24 mouse cellular contexts compared by ENCODE assay signal in genomic region chr2:47053689-47054088, GRCm38 (mm10).
DNase-seq lines count a peak whose midpoint lies in the region; ATAC-seq and TF ChIP-seq lines count a peak whose summit lies in the region.
"Had no signal": no experiment of that assay in that cellular context is flagged by ENCODE, and none has a peak within 500 bp of the region (broad histone marks: within the 10 kb centered on the region; RNA-seq: fewer than 3 reads in every experiment).

No protein-coding gene starts in this region.

- no peak overlapping the region for H3K27ac ChIP-seq in kidney, postnatal 0 days
- H3K27ac ChIP-seq: heart, embryonic 10.5 days; hindbrain, embryonic 15.5 days; intestine, embryonic 15.5 days; liver, embryonic 15.5 days; macrophage; midbrain, embryonic 10.5 days; neural tube, embryonic 15.5 days had no signal

- no peak overlapping the region for H3K4me2 ChIP-seq in kidney, postnatal 0 days (ENCODE audit: low read length)
- H3K4me2 ChIP-seq: hindbrain, embryonic 15.5 days; intestine, embryonic 15.5 days; liver, embryonic 15.5 days; neural tube, embryonic 15.5 days had no signal

- H3K27me3 ChIP-seq in kidney, postnatal 0 days (ENCODE audit: insufficient read depth, low read length) = no peaks in the 10 kb centered on the region
- H3K27me3 ChIP-seq: hindbrain, embryonic 15.5 days; intestine, embryonic 15.5 days; liver, embryonic 15.5 days; neural tube, embryonic 15.5 days had no signal

- DNase-seq in embryo, embryonic 11 days = peak; percentile 2
- DNase-seq in embryo, embryonic 9.5 days (ENCODE audit: extremely low spot score) = no peak
- peak; percentile 27 for DNase-seq in kidney, postnatal 0 days (ENCODE audit: low spot score)
- DNase-seq in kidney, adult 11 months = no peak
- peak; percentile 3 for DNase-seq in 3T3-L1 (ENCODE audit: low read depth, low spot score)
- peak; percentile 5 for DNase-seq in brain, adult 2 months (ENCODE audit: low read depth, low spot score)
- no peak for DNase-seq in yolk sac, embryonic 10.5 days (ENCODE audit: low spot score)
- DNase-seq: adrenal gland, postnatal 25 days; cerebellum, adult 18-20 months; cerebellum, postnatal 14 days; heart, postnatal 4 days; kidney, adult 9 months; kidney, postnatal 25 days; right cerebral cortex, adult 18-20 months; right cerebral cortex, postnatal 4 days; thymus, postnatal 25 days had no signal

- H3K9ac ChIP-seq in kidney, postnatal 0 days (ENCODE audit: low read depth, low read length) = no peak overlapping the region
- H3K9ac ChIP-seq: hindbrain, embryonic 15.5 days; intestine, embryonic 15.5 days; liver, embryonic 15.5 days; neural tube, embryonic 15.5 days had no signal

- WGBS in kidney, postnatal 0 days = 94% methylated on average over 3 of the region's 3 CpGs

- no peak for ATAC-seq in kidney, postnatal 0 days (replicated peaks; ENCODE audit: low FRiP score, low read depth)
- ATAC-seq: intestine, embryonic 15.5 days had no signal

- H3K9me3 ChIP-seq in kidney, postnatal 0 days (replicated peaks; ENCODE audit: low read length) = no peaks in the 10 kb centered on the region
- H3K9me3 ChIP-seq: G1E; heart, embryonic 10.5 days; hindbrain, embryonic 15.5 days; intestine, embryonic 15.5 days; liver, embryonic 15.5 days; midbrain, embryonic 10.5 days; neural tube, embryonic 15.5 days had no signal

- no peaks in the 10 kb centered on the region for H3K36me3 ChIP-seq in kidney, postnatal 0 days (ENCODE audit: insufficient read depth, low read length)
- H3K36me3 ChIP-seq: G1E; heart, embryonic 10.5 days; hindbrain, embryonic 15.5 days; intestine, embryonic 15.5 days; liver, embryonic 15.5 days; midbrain, embryonic 10.5 days; neural tube, embryonic 15.5 days had no signal

- H3K4me1 ChIP-seq in kidney, postnatal 0 days (replicated peaks; ENCODE audit: insufficient read depth, low read length) = no peaks in the 10 kb centered on the region
- H3K4me1 ChIP-seq: heart, embryonic 10.5 days; hindbrain, embryonic 15.5 days; intestine, embryonic 15.5 days; liver, embryonic 15.5 days; midbrain, embryonic 10.5 days; neural tube, embryonic 15.5 days had no signal

- no peak overlapping the region for H3K4me3 ChIP-seq in kidney, postnatal 0 days (replicated peaks; ENCODE audit: low read depth, low read length)
- H3K4me3 ChIP-seq: heart, embryonic 10.5 days; hindbrain, embryonic 15.5 days; intestine, embryonic 15.5 days; liver, embryonic 15.5 days; midbrain, embryonic 10.5 days; neural tube, embryonic 15.5 days had no signal

- peak; percentile 35; the same call in 1 of the 2 replicates for TF ChIP-seq CTCF in kidney, postnatal 0 days (IDR thresholded peaks at IDR 0.05; ENCODE audit: low read depth)

Comparison
In these comparisons a context has a peak if more than half of its experiments do, and no peak if none do; other contexts are left out.
1. DNase-seq: peak in embryo, embryonic 11 days (single experiment), kidney, postnatal 0 days (single experiment), 3T3-L1 (single experiment) and brain, adult 2 months (single experiment); none in embryo, embryonic 9.5 days (single experiment), kidney, adult 11 months (single experiment) and yolk sac, embryonic 10.5 days (single experiment).